Mouse (Mus musculus) thymus, postnatal 14 days (tissue): ENCODE measurements around the gene Gan.

Experiments
- DNase-seq: peaks from one replicate; pipeline ENCODE4 v3.0.0; 2021

Gan gene

DNA sequence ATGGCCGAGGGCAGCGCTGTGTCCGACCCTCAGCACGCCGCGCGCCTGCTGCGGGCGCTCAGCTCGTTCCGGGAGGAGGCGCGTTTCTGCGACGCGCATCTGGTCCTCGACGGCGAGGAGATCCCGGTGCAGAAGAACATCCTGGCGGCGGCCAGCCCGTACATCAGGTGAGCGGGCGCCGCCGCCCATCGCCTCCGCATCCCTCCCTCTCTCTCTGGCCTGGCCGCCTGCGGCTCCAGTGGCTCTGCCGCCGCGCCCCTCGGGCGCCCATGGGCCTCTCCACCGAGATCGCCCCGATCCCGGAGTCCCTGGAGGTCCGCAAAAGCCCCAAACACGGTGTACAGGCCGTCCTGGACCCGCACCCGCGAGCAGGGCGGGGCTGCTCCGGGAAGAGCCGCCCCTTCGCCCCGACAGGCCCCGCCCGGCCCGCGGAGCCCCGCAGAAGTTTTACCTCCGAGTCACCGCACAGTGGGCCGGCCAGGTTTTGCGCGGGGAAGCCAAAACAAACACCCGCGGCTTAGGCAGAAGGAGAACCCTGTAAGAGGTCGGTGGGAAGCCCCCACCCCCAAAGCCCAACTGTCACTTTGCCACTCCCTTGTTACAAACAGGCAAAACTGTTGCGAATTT, at the start of gene Gan:
Gene Gan, plus strand, starts transcription at position 1 of the 627 bp plus-strand sequence.
- DNase-seq, result no peak

DNA sequence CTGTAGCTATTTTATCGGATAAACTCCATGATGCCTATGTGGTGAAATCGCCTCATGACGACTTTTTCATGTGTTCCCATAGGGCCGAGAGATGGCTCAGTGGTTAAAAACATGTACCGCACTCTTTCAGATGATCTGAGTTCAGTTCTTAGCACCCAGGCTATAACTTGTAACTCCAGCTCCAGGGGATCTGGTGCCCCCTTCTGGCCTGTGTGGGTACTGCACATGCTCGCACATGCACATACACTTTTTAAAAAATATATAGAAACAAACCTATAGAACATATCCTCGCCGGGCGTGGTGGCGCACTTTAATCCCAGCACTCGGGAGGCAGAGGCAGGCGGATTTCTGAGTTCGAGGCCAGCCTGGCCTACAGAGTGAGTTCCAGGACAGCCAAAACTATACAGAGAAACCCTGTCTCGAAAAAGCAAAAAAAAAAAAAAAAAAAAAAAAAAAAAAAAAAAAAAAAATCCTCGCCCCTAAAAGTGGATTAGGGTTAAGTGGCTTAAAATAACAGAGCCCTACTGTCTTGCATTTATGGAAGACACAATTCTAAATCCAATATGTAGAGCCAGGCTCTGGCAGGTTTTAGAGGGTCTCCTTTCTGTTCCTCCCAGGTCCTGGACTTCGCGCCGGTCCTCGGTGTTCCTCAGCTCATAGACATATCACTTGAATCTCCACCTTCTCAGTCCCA, 48.8 kb upstream of the Gan start:
- peak; percentile 37 for DNase-seq

DNA sequence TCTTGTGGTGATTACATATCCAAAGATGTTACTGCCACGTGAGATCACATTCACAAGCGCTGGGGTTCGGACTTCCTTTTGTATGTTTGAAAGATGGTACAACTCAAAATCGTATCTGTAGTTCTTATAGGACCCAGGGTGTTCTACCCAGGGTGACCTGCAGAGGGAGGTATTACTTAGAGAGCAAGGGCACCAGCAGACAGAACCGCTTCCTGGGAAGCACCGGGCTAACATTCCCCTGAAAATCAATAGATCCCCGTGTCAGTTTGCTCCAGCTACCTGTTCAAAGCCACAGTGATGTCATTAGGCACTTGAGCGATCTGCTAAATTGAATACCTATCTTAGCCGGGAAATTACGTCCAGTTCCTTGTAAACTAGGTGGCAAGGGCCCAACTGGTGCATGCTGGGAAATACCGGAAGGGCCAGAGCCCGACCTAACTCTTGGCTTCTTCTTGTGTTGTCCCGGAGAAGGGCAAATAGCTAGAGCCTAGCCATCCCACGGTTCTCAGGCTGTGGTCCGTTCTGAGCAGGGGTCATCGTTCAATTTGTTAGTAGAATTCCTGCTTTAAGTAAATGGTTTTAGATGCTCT, 48.0 kb upstream of the Gan start:
- DNase-seq, result peak; percentile 68

DNA sequence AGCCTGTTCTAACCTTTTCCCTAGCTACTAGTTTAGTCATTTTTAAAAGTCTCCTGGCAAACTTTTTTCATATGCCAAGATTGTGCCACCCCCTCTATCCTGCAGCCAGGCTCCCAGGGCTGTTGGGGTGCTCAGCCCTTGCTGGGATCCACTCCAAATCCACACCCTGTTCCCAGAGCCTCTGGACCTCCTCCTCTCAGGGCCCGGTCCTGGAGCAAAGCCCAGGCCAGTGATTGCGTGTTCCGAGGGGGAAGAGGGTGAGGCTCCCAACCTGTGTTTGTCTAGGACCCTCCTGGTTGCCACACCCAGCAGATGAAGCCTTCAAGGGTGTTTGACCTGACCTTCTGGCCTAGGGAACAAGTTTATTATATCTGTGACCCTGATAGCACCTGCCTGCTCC, 46.3 kb upstream of the Gan start:
- DNase-seq, result no peak

DNA sequence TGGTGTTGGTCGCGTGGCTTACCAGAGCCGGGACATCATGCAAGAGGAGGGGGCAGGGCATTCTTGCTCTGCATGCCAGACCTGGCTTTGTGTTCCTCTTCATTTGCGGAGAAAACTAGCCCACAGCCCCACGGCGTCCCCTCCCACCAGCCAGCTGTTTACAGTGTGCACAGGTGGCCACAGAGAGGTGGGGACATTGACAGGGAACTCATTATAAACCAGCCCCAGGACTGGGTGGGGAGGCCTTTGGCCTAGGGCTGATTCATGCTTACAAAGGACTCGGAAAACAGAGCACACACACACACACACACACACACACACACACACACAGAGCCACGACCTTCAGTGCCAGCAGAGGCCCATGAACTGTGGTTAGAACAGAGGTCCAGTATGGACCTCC, 45.7 kb upstream of the Gan start:
- DNase-seq, result no peak

DNA sequence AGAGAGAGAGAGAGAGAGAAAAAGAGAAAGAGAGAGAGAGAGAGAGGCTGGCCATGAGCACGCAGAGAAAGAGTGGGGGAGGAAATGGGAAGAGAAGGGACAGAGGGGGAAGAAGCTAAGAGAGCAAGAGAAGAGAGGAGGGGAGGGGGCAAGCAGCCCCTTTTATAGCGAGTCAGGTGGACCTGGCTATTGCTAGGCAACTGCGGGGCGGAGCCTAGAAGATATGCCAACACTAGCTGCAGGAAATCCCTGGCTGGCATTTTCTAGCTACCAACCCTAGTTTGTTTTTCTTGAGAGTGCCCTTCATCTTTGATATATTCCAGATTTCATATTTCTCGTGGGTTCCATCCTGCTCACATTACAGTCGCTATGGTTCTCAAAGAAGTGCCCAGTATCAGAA, 42.8 kb upstream of the Gan start:
- DNase-seq, result no peak

DNA sequence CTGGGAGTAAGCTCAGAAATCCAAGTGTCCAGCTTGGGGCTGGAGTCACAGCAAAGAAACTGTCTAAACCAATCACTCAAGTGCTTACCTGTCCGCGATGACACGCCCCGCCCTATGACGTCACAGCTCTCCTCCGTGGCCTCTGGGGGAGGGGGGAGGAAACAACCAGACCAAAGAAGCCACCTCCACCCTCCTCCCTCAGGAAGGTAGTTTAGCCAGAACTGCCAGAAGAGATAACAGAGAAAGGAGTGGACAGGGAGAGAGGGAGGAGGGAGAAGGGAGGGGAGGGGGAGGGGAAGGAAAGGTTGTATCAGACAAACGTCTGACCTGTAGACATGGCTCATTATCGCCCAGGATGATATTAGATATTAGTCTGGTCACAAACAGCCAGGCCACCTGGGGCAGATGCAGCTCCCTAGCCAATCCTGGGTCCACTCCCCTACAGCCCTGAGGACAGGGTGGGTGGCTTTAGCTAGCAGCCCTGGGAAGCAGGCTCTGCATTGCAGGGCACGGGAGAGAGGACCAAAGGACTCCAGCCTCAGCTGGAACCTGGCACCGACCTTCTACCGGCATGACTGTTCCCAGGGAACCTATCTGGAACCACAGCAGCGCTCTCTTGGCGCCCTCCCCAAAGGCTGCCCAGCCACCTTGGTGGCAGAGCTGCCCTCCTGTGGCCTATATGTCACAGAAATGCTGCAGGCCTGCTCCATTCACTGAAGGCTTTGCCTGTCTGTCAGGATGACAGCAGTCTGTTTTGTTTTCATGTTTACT, 42.1 kb upstream of the Gan start:
- DNase-seq, result peak; percentile 40

DNA sequence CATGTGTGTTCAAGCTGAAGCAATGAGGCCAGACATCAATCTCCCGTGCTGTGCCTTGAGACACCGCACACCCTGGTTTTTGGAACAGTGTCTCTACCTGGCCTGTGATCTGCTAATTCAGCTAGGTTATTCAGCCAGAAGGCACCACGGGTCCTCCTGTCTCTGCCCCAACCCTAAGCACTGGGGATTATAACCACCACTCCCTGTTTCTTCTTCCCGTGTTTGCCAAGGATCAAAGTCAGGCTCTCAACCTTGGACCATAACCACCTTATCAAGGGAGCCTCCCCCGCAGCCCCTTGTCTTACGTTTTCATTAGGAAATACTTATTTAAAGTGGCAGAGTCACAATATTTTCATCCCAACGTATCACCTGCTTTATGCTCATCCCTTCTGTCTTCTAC, 41.4 kb upstream of the Gan start:
- DNase-seq, result no peak

DNA sequence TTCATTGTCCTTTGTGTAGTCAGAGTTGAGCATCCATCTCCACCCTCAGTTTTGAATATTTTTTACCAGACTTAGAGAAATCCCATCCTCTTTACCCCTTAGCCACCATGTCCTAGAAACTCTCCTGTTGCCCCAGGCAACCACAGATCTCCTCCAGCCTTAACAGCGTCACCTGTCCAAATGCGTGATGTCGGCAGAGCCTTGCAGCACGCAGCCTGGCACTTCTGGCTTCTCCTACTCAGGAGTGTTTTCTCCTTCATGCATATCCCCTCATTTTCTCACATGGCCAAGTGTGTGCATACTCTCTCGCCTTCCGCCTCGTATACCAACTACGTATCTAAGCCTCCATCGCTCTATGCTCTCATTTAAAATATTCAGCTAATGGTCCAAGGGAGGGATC, 39.5 kb upstream of the Gan start:
- no peak for DNase-seq

DNA sequence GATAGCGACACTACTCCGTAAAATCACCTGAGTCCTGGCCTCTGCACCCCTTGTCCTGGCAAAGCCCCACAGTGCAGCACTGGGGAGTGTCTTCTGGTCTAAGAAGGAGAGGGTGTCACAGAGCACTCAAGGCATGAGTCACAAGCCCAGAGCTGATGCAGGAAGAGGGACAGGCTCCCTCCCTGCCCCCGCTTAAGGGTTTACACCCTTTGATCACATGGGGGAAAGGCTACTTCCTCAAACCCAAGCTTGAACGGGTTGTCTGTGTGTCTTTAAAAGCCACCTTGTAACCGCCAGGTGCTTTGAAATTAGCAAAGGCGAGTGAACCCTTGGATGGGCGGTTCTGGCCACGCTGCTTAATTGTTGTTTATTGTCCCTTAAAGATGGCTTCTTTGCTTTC, 36.7 kb upstream of the Gan start:
- DNase-seq, result no peak

DNA sequence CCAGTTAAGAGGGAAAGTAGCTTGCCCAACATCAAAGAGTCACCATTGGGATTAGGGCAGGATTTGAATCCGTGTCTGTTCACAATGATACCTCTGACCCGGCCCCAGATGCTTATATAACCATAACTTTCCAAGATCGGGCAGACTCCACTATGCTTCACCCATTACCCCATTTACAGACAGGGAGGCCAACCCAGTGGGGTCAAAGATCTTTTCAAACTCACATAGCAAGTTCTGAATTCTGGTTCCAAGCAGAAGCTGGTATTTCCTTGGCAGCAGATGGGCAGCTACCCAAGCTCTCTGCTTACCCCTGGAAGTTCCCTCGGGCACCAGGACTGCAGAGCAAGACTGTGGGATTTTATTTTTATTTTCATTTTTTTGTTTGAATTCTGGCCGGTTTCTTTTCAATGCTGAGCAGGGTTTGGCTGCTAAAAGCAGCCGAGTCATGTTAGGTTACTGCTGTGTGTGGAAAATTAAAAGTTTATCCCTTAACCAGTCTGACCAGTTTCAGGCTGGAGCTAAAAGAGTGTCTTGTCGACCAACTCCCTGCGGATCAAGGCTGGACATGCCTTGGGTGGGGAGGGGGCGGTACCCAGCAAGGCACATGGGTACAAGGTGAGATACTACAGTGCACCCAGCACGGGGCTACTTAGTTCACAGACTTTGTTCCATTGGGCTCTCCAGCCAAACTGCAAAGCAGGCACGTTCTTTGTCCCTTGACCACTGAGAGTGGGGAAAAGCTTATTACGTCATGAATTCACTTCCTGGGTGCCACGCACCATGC, 33.9 kb upstream of the Gan start:
- DNase-seq, result no peak

DNA sequence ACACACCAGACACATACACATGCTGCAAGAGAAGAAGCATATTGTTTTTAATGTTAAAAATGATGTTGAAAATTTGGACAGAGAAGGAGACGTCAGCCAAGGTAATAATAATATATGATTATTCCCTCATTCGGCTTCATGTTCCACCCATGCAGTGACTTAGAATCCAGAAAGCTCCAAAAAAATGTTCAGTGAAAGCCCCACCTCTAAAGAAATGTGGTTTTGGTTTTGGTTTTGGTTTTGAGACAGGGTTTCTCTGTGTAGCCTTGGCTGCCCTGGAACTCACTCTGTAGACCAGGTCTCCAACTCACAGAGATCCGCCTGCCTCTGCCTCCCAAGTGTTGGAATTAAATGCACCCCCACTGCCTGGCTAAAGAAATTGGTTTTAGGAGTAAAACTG, 32.1 kb upstream of the Gan start:
- DNase-seq, result no peak

DNA sequence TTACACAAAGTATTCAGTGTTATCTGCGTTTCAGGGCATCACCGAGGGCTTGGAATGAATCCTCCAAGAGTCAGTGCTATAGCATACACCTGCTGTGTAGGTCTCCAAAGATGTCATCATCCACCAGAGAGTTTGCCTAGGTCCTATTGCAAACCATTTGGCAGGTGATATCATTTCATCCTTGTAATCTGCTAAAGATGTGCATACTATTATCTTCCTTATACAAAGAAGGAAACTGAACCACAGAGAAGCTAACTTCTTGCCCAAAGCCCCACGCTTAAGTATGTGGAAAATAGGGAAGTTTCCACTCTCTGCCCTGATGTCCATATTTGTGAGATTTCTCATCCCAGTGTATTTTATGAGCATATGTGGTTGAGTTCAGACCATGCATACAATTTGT, 31.5 kb upstream of the Gan start:
- no peak for DNase-seq

DNA sequence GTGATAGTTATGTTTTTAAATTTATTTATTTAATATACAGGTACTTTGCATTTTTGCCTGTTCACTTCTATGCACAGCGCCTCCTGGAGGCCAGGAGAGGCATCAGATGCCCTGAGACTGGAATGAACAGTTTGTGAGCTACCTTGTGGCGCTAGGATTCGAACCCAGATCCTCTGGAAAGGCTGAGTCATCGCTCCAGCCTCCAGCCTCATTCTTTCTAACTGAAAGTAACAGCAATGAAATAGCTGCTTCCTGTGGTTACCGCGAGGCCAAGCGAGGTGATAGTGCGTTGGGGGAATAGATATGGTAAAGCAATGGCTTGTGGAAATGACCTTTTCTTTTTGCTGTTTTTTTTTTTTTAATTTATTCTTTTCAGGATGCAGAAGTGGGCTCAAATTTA, 30.9 kb upstream of the Gan start:
- DNase-seq, result no peak

DNA sequence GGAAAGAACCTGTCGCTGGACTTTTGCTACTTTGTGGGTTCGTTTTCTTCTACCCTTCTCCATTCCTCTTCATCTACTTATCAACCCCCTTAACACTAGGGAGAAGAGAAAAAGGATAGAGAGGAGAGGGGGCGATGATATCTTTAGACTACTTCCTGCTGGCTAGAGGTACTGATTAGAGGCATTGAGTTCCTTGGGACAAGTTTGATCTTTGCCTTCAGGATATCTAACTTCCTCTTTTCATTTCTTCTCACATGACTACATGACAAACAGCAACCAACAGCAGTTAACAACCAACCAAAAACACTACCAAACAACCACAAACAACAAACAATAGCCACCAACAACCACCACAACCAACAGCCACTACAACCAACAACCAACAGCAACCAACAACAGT, 24.2 kb upstream of the Gan start:
- no peak for DNase-seq

DNA sequence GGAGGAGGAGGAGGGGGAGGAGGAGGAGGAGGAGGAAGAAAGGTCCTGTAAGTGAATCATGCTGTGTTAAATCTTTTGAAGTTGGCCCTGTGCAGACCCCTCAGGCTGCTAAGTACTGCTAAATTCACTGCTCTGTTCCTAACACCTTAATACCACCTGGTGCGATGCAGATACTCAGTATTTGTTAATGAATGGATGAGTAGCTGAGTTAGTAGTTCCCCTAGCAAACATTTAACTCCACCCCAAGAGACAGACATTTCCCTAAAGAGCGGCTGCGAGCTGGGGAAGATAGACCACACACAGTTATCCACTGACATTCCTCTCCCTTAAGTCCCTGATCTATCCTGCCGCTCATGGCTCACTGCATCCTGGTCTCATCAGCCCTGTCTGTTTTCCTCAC, 21.6 kb upstream of the Gan start:
- no peak for DNase-seq

DNA sequence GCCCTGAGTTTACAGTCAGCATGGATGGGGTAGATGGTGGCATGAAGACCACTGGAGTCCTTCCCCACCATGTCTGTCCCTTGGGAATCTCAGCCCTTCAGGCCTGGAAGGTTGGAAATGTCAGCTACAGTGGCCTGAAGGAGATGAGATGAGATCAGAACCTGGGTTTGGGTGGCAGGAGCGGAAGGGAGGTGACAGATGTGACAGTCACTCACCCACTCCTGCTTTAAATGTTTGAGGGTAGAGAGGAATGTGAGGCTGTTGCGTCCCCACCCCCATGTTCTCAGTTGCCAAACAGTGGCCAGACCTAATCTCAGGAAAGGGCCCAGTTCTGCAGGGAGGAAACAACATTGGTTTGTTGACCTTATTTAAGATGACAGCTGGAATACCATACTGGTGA, 21.2 kb upstream of the Gan start:
- no peak for DNase-seq

DNA sequence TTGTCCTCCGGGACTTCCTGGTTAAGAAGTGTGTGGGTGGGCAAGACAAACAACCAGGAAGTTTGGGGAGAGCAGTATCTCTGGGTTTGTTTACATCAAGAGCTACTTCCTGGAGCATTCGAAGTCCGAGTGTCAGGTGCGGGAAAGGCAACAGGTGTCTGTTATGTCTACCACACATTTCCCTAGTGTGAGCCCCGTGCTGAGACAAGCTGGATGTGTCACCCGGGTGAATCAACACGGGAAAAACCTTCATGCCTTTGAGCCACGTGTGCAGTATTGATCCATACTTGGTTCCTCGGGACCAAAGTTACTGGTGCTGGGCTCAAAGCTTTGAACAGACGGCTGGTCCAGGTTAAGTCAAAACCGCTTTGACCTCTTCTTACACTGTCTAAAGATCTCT, 20.6 kb upstream of the Gan start:
- DNase-seq, result no peak

DNA sequence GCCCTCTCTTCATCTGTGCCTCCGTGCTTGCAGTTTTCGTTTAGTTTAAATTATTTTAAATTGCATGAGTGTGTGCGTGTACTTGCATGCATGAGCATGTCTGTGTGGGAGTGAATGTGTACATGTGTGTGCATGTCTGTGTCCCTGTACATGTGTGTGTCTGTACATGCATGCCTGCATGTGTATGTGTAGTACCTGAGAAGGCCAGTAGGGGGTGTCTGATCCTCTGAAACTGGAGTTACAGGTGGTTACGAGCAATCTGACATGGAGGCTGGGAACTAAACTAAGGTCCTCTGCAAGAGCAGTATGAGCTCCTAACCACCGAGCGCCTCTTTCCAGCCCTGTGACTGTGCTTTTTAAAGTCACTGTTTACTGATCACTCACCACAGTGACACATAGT, 9.4 kb upstream of the Gan start:
- peak; percentile 30 for DNase-seq

DNA sequence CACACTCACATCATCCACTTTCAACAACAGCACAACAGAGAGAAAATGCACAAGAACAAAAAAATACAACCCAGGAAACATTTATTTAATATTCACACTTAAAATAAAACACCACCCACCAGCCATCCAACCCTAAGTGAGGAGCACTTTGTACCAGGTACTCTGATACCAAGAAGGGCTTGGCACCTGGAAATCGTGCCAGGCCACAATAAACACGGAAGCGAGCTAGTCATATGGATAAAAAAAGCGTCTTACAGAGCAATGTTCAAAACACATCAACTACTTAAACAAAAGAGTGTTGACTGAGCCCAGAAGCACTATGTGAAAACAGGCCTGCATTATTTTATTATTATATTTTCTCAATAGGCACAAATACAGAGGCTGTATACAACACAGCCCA, 1.8 kb upstream of the Gan start:
- no peak for DNase-seq

DNA sequence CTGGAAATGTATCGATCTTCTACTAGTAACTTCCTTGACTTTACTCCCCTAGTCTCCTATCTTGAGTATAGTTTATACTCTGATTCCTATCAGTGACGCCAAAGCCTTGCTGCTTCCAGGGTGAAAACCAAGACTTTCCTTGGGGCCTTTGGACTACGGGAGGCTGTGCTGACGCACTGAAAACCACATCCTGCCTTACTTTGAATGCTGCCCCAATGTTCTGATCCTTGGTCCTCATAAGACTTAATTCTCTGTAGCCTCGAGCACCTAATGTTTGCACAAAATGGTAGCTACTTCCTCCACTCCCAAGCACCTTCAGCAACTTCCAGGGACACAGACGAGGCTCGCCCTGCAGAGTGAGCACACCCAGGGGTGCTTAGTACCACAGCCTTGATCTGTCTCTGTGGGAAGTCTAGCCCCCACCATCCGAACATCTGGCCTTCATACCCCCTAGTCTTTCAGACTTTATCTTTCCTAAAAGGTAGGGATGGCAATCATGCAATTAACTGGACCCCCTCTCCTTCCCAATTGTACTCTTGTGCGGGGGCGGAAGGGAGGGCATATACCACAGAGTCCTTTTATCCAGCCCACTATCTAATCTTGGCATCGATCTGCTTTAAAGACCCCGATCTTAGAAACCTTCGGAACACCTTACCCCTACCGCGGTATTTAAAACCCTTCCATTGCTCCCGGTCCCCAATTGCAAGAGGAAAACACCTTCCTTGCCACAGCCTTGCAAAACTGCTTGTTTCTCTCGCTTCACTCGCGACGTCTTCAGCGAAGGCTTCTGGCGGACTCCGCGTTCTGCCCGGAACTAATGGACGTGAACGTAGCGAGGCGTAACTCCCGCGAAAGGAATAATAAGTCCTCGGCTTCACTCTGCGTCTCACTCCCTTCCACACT, 818 bp upstream of the Gan start:
- peak; percentile 27 for DNase-seq

DNA sequence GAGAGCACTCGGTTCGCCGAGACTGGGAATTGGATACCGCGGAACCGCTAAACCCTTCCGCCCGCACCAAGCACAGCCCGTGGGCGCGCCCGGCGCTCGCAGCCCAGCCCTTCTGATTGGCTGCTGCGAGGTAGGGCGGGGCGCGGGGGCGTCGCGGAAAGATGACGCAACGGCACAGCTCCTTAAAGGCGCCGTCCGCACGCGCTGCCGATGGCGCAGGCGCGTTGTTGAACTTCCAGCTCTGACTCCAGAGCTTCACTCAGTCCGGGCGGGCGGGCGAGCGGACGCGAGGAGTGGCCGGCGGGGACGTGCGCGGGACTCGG, 205 bp upstream of the Gan start:
- DNase-seq, result peak; percentile 97
